Mouse (Mus musculus): ENCODE data around the gene Arhgap23. TPM values are rescaled to one million over a fixed set of nuclear protein-coding genes. Genes with fewer than 3 reads are reported as not detected.

Gene Arhgap23
- polyA plus RNA-seq, 1 experiment from 2014 or later: 6.6 TPM

DNA sequence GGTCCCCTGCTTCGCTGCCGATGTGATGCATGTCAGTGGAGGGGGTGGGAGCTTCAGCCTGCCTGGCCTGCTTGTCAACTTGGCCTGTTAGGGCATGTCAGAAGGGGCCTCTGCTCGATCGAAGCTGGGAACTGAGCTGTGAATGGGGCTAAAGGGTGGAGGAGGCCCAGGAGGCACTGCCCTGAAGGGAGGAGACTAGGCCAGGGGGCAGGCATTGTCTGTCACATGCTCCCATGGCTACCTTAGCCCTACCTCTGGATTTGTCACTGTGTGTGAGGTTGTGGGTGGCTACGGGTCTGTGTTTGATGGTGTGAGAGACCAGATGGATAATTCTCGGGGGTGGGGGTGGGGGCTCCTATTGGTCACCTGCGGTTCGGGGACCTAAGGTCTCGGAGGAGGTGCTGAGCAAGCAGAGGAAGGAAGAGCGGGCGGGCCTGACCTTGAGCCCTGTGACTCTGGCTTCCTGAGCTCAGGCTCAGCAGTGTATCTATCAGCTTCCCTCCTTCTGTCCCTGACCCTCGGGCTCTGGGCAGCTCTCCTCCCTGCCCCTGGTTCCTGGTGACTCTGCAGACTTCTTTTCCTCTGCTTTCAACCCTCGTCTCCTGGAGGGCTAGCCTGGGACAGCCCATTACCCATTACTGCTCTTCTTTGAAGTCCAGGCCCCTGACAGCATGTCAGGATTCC is 20.6 kb downstream of the Arhgap23 start:
- peak; percentile 27 for ATAC-seq (ENCODE audit: insufficient read depth)
- Histone ChIP-seq H3K27me3 (no peaks in the 10 kb centered on the region), H3K36me3 (replicated peaks) (no peaks in the 10 kb centered on the region), H3K9ac (peak overlapping the region; percentile 70), H3K4me2 (peak overlapping the region; percentile 80), H3K9me3 (replicated peaks) (no peaks in the 10 kb centered on the region), H3K27ac (replicated peaks) (peak overlapping the region; percentile 98), H3K4me1 (replicated peaks) (peaks cover 99% of the 10 kb centered on the region), H3K4me3 (replicated peaks) (peak overlapping the region; percentile 65)
- WGBS (ENCODE audit: insufficient replicate concordance): 17% methylated on average over 13 of the region's 13 CpGs

DNA sequence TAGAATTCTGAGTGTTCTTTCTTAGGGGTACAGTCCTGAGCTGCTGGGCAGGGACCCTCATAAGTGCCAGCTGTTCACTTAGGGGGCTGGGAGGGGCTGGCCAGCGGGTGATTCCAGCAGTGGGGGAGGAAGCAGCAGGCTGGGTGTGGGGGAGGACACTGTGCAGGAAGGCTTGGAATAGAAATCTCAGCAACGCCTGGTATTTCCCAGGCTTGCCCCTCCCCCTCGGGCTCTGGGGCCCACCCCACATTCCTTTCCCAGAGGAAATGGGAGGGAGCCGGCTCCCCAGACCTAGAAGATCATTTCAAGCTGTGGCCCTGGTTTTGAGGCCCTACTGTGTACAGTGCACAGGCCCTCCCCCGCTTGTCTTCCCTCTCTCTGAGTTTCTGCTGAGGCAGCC is 22.4 kb downstream of the Arhgap23 start:
- 40% methylated on average over 5 of the region's 5 CpGs for WGBS (ENCODE audit: insufficient replicate concordance)
- ATAC-seq (ENCODE audit: insufficient read depth): no peak
- Histone ChIP-seq H3K4me2 (no peak overlapping the region), H3K27ac (replicated peaks) (peak overlapping the region; percentile 98), H3K4me1 (replicated peaks) (peaks cover 99% of the 10 kb centered on the region), H3K9me3 (replicated peaks) (no peaks in the 10 kb centered on the region), H3K4me3 (replicated peaks) (no peak overlapping the region), H3K36me3 (replicated peaks) (no peaks in the 10 kb centered on the region), H3K9ac (no peak overlapping the region), H3K27me3 (no peaks in the 10 kb centered on the region)

DNA sequence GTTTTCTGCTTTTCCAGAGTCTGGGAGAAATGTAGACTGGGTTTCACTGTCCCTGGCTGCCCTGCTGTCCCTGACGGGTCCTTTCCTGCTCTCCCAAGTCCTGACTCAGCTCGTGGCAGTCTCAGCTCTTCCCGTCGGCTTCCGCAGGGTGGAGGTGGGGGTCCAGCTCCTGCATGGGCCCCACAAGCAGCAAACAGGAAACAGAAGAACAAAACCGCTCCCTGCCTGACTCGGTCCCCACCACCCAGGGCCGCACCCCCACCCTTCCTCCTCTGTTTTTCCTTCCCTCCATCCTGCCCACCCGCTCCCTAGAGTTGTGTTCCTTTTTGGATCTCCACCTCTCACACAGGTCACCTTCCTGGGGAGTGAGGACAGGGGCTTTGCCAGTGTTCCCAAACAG is 23.5 kb downstream of the Arhgap23 start:
- WGBS (ENCODE audit: insufficient replicate concordance): 33% methylated on average over 9 of the region's 9 CpGs
- Histone ChIP-seq H3K27ac (replicated peaks) (peak overlapping the region; percentile 98), H3K9ac (no peak overlapping the region; the same call in 1 of the 2 replicates), H3K9me3 (replicated peaks) (no peaks in the 10 kb centered on the region), H3K27me3 (no peaks in the 10 kb centered on the region), H3K4me1 (replicated peaks) (peaks cover 100% of the 10 kb centered on the region), H3K4me3 (replicated peaks) (no peak overlapping the region), H3K36me3 (replicated peaks) (peaks cover 8% of the 10 kb centered on the region), H3K4me2 (peak overlapping the region; percentile 90)
- no peak for ATAC-seq (ENCODE audit: insufficient read depth)

DNA sequence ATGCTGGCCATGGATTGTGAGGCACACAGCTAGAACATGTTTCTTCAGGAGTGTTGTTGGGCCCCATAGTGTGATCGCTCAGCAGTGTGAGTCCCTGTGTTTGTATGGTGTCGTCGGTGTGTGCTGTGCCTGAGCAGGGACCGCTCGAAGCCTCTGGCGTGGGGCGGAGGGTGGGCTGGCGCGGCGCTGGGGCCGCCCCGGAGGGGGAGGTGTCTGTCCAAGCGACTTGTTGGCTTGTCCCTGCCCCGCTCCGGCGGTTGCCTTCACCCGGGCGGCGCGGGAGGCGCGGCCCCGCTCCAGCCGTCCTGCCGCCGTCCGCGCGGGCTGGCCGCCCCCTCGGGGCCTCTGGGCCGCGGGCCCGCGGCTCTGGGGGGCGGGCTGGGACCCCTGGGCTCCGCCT is 24.6 kb downstream of the Arhgap23 start:
- peaks cover 19% of the 10 kb centered on the region for H3K36me3 ChIP-seq (replicated peaks)
- 0% methylated on average over 37 of the region's 37 CpGs for WGBS (ENCODE audit: insufficient replicate concordance)
- peak overlapping the region; percentile 90 for H3K4me2 ChIP-seq
- peak overlapping the region; percentile 84 for H3K4me3 ChIP-seq (replicated peaks)
- H3K9ac ChIP-seq: peak overlapping the region; percentile 96
- H3K4me1 ChIP-seq (replicated peaks): peaks cover 100% of the 10 kb centered on the region
- peak overlapping the region; percentile 98 for H3K27ac ChIP-seq (replicated peaks)
- peak; percentile 66 for ATAC-seq (ENCODE audit: insufficient read depth)
- no peaks in the 10 kb centered on the region for H3K9me3 ChIP-seq (replicated peaks)
- H3K27me3 ChIP-seq: no peaks in the 10 kb centered on the region

DNA sequence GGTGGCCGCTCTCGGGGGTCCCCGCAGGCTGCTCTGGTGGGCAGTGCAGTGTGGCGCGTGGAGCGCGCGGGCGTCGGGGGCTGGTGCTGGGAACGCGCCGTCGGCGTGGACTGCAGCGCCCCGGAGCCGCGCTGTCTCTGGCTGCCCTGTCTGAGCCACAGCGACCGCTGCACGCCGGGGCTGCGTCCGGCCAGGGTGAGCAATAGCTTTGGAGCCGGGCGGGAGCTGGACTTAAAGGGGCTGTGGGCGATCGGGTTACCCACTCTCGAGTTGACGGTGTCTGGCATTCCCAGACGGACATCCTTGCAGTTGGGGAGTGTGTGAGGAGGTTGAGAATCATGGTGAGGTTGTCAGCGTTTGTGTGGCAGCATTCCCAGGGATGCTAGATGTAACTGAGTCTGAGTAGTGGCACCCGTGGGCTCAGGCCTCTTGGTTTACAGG is 25.1 kb downstream of the Arhgap23 start:
- peaks cover 24% of the 10 kb centered on the region for H3K36me3 ChIP-seq (replicated peaks)
- under 1% methylated on average over 34 of the region's 34 CpGs for WGBS (ENCODE audit: insufficient replicate concordance)
- peak overlapping the region; percentile 96 for H3K9ac ChIP-seq
- H3K4me3 ChIP-seq (replicated peaks): peak overlapping the region; percentile 84
- no peaks in the 10 kb centered on the region for H3K9me3 ChIP-seq (replicated peaks)
- H3K4me1 ChIP-seq (replicated peaks): peaks cover 100% of the 10 kb centered on the region
- peak overlapping the region; percentile 98 for H3K27ac ChIP-seq (replicated peaks)
- no peaks in the 10 kb centered on the region for H3K27me3 ChIP-seq
- H3K4me2 ChIP-seq: peak overlapping the region; percentile 90
- peak; percentile 57 for ATAC-seq (ENCODE audit: insufficient read depth)

DNA sequence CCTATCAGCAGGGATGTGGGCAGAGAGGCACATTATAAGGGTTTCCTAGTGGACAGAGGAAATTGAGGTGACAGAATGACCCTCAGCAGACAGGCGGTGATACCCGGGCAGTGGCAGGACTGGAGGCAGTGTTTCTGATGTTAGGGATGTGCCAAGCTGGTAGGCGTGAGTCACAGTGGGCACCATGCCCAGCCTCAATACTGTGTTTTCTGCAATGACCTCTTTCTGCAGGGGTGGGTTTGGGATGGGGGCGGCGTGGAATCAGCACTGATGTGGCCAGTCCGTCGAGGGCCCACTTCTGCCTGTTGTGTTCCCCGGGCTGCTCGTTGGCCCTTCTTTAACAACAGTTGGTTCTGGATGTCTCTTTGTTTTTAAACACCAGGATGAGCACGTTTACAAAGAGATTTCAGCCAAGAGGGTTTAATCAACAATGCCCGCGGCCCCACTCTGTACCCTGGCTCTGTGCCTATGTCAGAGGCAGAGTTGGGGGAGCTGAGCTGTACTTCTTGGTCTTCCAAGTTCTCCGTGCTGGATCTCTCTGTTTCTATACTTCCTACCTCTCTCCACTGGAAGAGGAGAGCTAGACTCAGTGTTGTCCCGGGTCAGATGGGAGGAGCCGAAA is 25.8 kb downstream of the Arhgap23 start:
- H3K27me3 ChIP-seq: no peaks in the 10 kb centered on the region
- H3K4me3 ChIP-seq (replicated peaks): peak overlapping the region; percentile 84
- no peaks in the 10 kb centered on the region for H3K9me3 ChIP-seq (replicated peaks)
- H3K4me1 ChIP-seq (replicated peaks): peaks cover 100% of the 10 kb centered on the region
- no peak for ATAC-seq (ENCODE audit: insufficient read depth)
- H3K9ac ChIP-seq: peak overlapping the region; percentile 96
- H3K4me2 ChIP-seq: peak overlapping the region; percentile 90
- H3K36me3 ChIP-seq (replicated peaks): peaks cover 30% of the 10 kb centered on the region
- WGBS (ENCODE audit: insufficient replicate concordance): 23% methylated on average over 15 of the region's 15 CpGs
- peak overlapping the region; percentile 98 for H3K27ac ChIP-seq (replicated peaks)

DNA sequence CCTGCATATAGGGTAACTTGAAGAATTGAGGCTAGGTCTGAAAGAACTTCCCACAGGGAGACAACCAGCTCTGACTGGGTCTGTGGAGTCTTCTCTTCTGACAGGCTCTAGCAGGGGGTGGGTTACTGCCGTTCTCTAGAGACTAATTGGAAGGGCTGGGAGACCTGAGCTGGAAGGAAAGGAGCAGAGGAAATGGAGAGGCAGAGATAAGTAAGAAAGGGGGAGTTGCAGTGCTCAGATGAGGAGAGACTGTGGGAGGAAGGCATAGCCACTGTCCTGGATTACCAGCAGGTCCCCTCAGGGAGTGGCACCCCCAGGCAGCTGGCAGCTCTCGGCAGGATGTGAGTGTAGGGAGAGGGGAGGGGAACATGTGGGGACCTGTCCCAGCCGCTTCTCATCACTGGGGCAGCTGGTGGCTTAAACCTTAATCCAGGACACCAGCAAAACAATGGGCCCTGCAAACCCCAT is 26.4 kb downstream of the Arhgap23 start:
- no peaks in the 10 kb centered on the region for H3K9me3 ChIP-seq (replicated peaks)
- 7% methylated on average over 3 of the region's 3 CpGs for WGBS (ENCODE audit: insufficient replicate concordance)
- H3K4me1 ChIP-seq (replicated peaks): peaks cover 100% of the 10 kb centered on the region

DNA sequence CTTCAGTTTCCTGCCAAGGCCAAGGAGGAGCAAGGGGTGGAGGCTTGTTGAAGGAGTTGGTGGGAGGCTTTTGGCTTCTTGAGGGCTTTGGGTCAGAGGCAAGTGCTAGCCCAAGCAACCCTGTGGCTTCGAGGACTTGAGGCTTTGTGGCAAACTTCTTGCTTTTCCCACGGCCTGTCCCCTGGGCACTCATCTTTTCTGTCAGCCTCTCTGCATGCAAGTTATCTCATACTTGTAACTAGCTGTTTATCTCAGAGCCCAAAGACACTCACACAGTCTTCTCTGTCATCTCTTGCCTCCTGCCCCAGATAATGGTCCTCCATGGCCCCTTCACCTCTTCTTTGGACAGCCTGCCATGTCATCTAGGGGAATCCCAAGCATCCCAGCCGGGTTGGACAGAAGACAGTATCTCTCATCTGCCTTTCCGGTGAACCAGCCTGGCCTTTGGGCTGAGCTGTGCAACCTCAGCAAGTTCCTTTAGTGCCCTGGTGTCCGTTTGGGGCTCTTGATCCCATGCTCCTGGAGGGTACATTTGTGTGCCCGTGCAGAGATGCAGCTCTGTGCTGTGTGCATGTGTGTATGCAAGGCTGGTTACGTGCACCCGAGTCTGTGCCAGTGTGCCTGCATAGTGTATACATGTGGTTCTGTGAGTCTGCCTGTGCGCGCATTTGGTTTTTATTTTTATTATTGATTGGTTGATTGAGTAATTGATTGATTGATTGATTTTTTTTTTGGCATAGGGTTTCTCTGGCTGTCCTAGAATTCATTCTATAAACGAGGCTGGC is 27.8 kb downstream of the Arhgap23 start:
- 41% methylated on average over 11 of the region's 11 CpGs for WGBS (ENCODE audit: insufficient replicate concordance)
- ATAC-seq (ENCODE audit: insufficient read depth): peak; percentile 24
- Histone ChIP-seq H3K4me2 (peak overlapping the region; percentile 90), H3K4me3 (replicated peaks) (peak overlapping the region; percentile 84), H3K27ac (replicated peaks) (peak overlapping the region; percentile 98), H3K9me3 (replicated peaks) (no peaks in the 10 kb centered on the region), H3K9ac (peak overlapping the region; percentile 96), H3K4me1 (replicated peaks) (peaks cover 100% of the 10 kb centered on the region), H3K36me3 (replicated peaks) (peaks cover 47% of the 10 kb centered on the region), H3K27me3 (no peaks in the 10 kb centered on the region)

More for the DNA sequence above, 26.4 kb downstream of the Arhgap23 start:
- Histone ChIP-seq H3K4me3 (replicated peaks) (peak overlapping the region; percentile 84), H3K9ac (peak overlapping the region; percentile 96), H3K4me2 (peak overlapping the region; percentile 90), H3K27me3 (no peaks in the 10 kb centered on the region), H3K36me3 (replicated peaks) (peaks cover 33% of the 10 kb centered on the region), H3K27ac (replicated peaks) (peak overlapping the region; percentile 98)
- ATAC-seq (ENCODE audit: insufficient read depth): no peak

DNA sequence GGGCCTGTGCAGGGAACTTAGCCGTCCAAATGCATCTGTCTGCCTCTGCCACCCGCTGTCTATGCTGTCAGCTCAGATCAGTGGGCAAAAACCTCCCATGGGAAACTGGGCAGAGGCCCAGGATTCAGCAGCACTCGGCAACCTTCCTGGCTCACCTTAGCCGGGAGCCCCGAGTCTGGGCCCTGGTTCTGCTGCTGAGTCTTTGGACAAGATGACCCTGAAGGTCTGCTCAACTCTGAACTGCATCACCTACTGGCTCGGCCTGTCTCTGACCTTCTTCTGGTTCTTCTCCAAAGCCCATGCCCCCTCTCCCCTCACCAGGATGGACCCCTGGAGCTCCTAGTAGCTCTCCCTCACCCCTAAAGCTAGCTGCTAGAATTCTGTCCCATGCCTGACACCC is 30.3 kb downstream of the Arhgap23 start:
- Histone ChIP-seq H3K27me3 (no peaks in the 10 kb centered on the region), H3K4me2 (peak overlapping the region; percentile 90), H3K9me3 (replicated peaks) (no peaks in the 10 kb centered on the region), H3K9ac (peak overlapping the region; percentile 96), H3K4me1 (replicated peaks) (peaks cover 100% of the 10 kb centered on the region), H3K4me3 (replicated peaks) (peak overlapping the region; percentile 84), H3K36me3 (replicated peaks) (peaks cover 72% of the 10 kb centered on the region), H3K27ac (replicated peaks) (peak overlapping the region; percentile 98)
- 53% methylated on average over 6 of the region's 6 CpGs for WGBS (ENCODE audit: insufficient replicate concordance)
- no peak for ATAC-seq (ENCODE audit: insufficient read depth)

DNA sequence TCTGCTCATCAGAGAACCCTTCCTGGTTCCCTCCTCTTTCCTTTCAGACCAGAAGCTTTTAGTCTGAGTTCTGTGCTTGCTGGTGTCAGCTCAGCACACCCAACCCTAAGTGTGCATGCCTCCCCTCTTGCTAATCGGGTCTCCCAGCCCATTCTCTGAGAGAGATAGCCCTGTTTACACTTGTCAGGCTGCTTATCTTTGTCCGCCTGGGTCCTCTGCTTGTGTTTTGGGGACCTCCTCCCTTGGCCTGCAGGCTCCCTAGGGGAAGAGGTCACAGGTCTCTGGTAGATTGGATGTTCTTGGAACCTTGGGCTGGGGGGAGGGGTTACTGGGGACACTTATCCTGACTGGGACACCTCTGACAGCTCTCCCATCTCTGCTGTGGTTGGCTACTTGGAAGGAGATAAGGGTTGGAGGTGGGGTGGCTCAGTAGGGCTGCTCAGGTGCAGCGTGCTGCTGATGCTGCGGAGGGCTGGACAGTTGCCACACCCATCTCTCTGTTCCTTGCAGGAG is 30.7 kb downstream of the Arhgap23 start:
- Histone ChIP-seq H3K27me3 (no peaks in the 10 kb centered on the region), H3K4me3 (replicated peaks) (peak overlapping the region; percentile 84), H3K27ac (replicated peaks) (peak overlapping the region; percentile 98), H3K9me3 (replicated peaks) (no peaks in the 10 kb centered on the region), H3K4me1 (replicated peaks) (peaks cover 99% of the 10 kb centered on the region), H3K9ac (peak overlapping the region; percentile 96), H3K4me2 (peak overlapping the region; percentile 90), H3K36me3 (replicated peaks) (peaks cover 77% of the 10 kb centered on the region)
- 21% methylated on average over 4 of the region's 4 CpGs for WGBS (ENCODE audit: insufficient replicate concordance)
- ATAC-seq (ENCODE audit: insufficient read depth): peak; percentile 83

All from liver, embryonic 15.5 days (tissue).